Mouse (Mus musculus): ENCODE data around the gene Sytl1.

The Sytl1 gene

GRCm38 (mm10) chr4:133262882-133263281, at the start of gene Sytl1:
TSS of gene Sytl1 (minus strand) at chr4:133263113.
- no peak for DNase-seq

GRCm38 (mm10) chr4:133309948-133310347, 47.0 kb upstream of the Sytl1 start:
- DNase-seq, result peak; percentile 67

GRCm38 (mm10) chr4:133307331-133307730, 44.4 kb upstream of the Sytl1 start:
- peak; percentile 44 for DNase-seq

- DNase-seq, result no peak
Measured at GRCm38 (mm10) chr4:133305825-133306224, 42.9 kb upstream of the Sytl1 start.

- DNase-seq, result no peak
Measured at GRCm38 (mm10) chr4:133304770-133305169, 41.9 kb upstream of the Sytl1 start.

- DNase-seq, result no peak
Measured at GRCm38 (mm10) chr4:133302668-133303067, 39.8 kb upstream of the Sytl1 start.

GRCm38 (mm10) chr4:133301802-133302201, 38.9 kb upstream of the Sytl1 start:
- peak; percentile 36 for DNase-seq

- no peak for DNase-seq
Measured at GRCm38 (mm10) chr4:133300421-133300820, 37.5 kb upstream of the Sytl1 start.

- DNase-seq, result no peak
Measured at GRCm38 (mm10) chr4:133299701-133300100, 36.8 kb upstream of the Sytl1 start.

- no peak for DNase-seq
Measured at GRCm38 (mm10) chr4:133298516-133299365, 35.8 kb upstream of the Sytl1 start.

- peak; percentile 63 for DNase-seq
Measured at GRCm38 (mm10) chr4:133297801-133298238, 34.9 kb upstream of the Sytl1 start.

GRCm38 (mm10) chr4:133297360-133297759, 34.4 kb upstream of the Sytl1 start:
- no peak for DNase-seq

- no peak for DNase-seq
Measured at GRCm38 (mm10) chr4:133294084-133294483, 31.2 kb upstream of the Sytl1 start.

GRCm38 (mm10) chr4:133292901-133293843, 30.3 kb upstream of the Sytl1 start:
- no peak for DNase-seq

- DNase-seq, result no peak
Measured at GRCm38 (mm10) chr4:133292405-133292804, 29.5 kb upstream of the Sytl1 start.

- DNase-seq, result no peak
Measured at GRCm38 (mm10) chr4:133291255-133291654, 28.3 kb upstream of the Sytl1 start.

GRCm38 (mm10) chr4:133286476-133287077, 23.7 kb upstream of the Sytl1 start:
- DNase-seq, result no peak

GRCm38 (mm10) chr4:133285950-133286349, 23.0 kb upstream of the Sytl1 start:
- DNase-seq, result no peak

- no peak for DNase-seq
Measured at GRCm38 (mm10) chr4:133285299-133285698, 22.4 kb upstream of the Sytl1 start.

GRCm38 (mm10) chr4:133282656-133283055, 19.7 kb upstream of the Sytl1 start:
- no peak for DNase-seq

GRCm38 (mm10) chr4:133281951-133282481, 19.1 kb upstream of the Sytl1 start:
- no peak for DNase-seq

GRCm38 (mm10) chr4:133281513-133281912, 18.6 kb upstream of the Sytl1 start:
- DNase-seq, result no peak

GRCm38 (mm10) chr4:133278482-133278881, 15.6 kb upstream of the Sytl1 start:
- no peak for DNase-seq

All from kidney, adult 11 months (tissue).